Mouse (Mus musculus): Measurements from ENCODE around the gene Mcts2. TPM values are rescaled to one million over a fixed set of nuclear protein-coding genes. Genes with fewer than 3 reads are reported as not detected.

Gene Mcts2
- polyA plus RNA-seq, 1 experiment: 27.0 TPM

- TF ChIP-seq POLR2AphosphoS2 (IDR thresholded peaks at IDR 0.05; ENCODE audit: insufficient read length, low read depth) (no peak), MYOD1 (IDR thresholded peaks at IDR 0.05; ENCODE audit: control insufficient read depth in 1 of 3, insufficient read length in 2 of 3, low read depth in 2 of 3) (no peak), TCF3 (IDR thresholded peaks at IDR 0.05; ENCODE audit: insufficient read length, low read depth) (no peak), REST (IDR thresholded peaks at IDR 0.05; ENCODE audit: insufficient read depth, insufficient read length) (no peak), CEBPB (IDR thresholded peaks at IDR 0.05; ENCODE audit: insufficient read depth, poor library complexity, severe bottlenecking) (no peak), TCF12 (IDR thresholded peaks at IDR 0.05; ENCODE audit: insufficient read depth, poor library complexity, severe bottlenecking) (no peak), E2F4 (IDR thresholded peaks at IDR 0.05; ENCODE audit: insufficient read depth) (no peak), POLR2A (IDR thresholded peaks at IDR 0.05; ENCODE audit: insufficient read length, low read depth) (no peak), MYOG (IDR thresholded peaks at IDR 0.05; ENCODE audit: control insufficient read depth in 1 of 3, insufficient read depth in 1 of 3, insufficient read length in 2 of 3, low read depth in 2 of 3) (no peak), SRF (IDR thresholded peaks at IDR 0.05; ENCODE audit: control insufficient read depth, insufficient read length, low read depth) (no peak), USF1 (IDR thresholded peaks at IDR 0.05; ENCODE audit: low read depth) (no peak), MAX (IDR thresholded peaks at IDR 0.05; ENCODE audit: low read depth) (no peak)
- H3K4me3 ChIP-seq: peak overlapping the region; percentile 10
- H3K36me3 ChIP-seq (ENCODE audit: control insufficient read depth, insufficient read depth): peaks cover 4% of the 10 kb centered on the region
- H3K27me3 ChIP-seq (ENCODE audit: control insufficient read depth, insufficient read depth, insufficient read length): no peaks in the 10 kb centered on the region
- H3K79me2 ChIP-seq (ENCODE audit: control insufficient read depth, insufficient read depth): no peaks in the 10 kb centered on the region
- H3ac ChIP-seq (ENCODE audit: control insufficient read depth, insufficient read length): no peak overlapping the region
- H3K4me2 ChIP-seq (ENCODE audit: low read depth): peak overlapping the region; percentile 50
These were observed 20.4 kb downstream of the Mcts2 start for GRCm38 (mm10) chr2:152707186-152707585.

DNA sequence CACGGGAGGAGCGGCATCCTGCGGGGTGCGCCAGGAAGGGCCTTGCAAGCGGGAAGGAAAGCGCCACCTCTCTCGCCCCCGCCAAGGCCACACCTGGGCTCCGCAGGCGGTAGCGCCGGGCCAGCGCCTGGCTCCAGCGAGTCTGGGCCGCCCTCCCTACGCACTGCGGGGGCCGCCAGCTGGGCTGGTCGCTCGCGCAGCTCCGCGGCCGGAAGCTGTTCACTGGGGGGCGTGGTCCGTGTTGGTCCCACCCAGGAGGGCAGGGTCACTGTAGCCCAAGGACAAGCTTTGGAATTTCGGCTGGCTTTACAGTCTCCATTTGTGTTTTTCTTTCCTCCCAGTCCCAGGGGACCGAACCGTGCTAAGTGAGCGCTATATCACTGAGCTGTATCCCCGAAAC, 20.8 kb downstream of the Mcts2 start:
- peak overlapping the region; percentile 50 for H3K4me2 ChIP-seq (ENCODE audit: low read depth)
- TF ChIP-seq MAX (IDR thresholded peaks at IDR 0.05; ENCODE audit: low read depth): no peak
- peak in 2 of 3 experiments; percentile 22 to 61 for TF ChIP-seq MYOD1 (IDR thresholded peaks at IDR 0.05; ENCODE audit: control insufficient read depth in 1 of 3, insufficient read length in 2 of 3, low read depth in 2 of 3)
- peak in 2 of 3 experiments; percentile 43 to 69 for TF ChIP-seq MYOG (IDR thresholded peaks at IDR 0.05; ENCODE audit: control insufficient read depth in 1 of 3, insufficient read depth in 1 of 3, insufficient read length in 2 of 3, low read depth in 2 of 3)
- TF ChIP-seq POLR2AphosphoS2 (IDR thresholded peaks at IDR 0.05; ENCODE audit: insufficient read length, low read depth): peak; percentile 86
- no peak for TF ChIP-seq REST (IDR thresholded peaks at IDR 0.05; ENCODE audit: insufficient read depth, insufficient read length)
- peak; percentile 84 for TF ChIP-seq POLR2A (IDR thresholded peaks at IDR 0.05; ENCODE audit: insufficient read length, low read depth)
- no peak for TF ChIP-seq CEBPB (IDR thresholded peaks at IDR 0.05; ENCODE audit: insufficient read depth, poor library complexity, severe bottlenecking)
- H3ac ChIP-seq (ENCODE audit: control insufficient read depth, insufficient read length): no peak overlapping the region
- H3K4me3 ChIP-seq: peak overlapping the region; percentile 10
- H3K27me3 ChIP-seq (ENCODE audit: control insufficient read depth, insufficient read depth, insufficient read length): no peaks in the 10 kb centered on the region
- no peaks in the 10 kb centered on the region for H3K79me2 ChIP-seq (ENCODE audit: control insufficient read depth, insufficient read depth)
- peaks cover 3% of the 10 kb centered on the region for H3K36me3 ChIP-seq (ENCODE audit: control insufficient read depth, insufficient read depth)

- H3ac ChIP-seq (ENCODE audit: control insufficient read depth, insufficient read length): no peak overlapping the region
- no peaks in the 10 kb centered on the region for H3K27me3 ChIP-seq (ENCODE audit: control insufficient read depth, insufficient read depth, insufficient read length)
- TF ChIP-seq MYOG (IDR thresholded peaks at IDR 0.05; ENCODE audit: control insufficient read depth in 1 of 3, insufficient read depth in 1 of 3, insufficient read length in 2 of 3, low read depth in 2 of 3) (no peak), TCF3 (IDR thresholded peaks at IDR 0.05; ENCODE audit: insufficient read length, low read depth) (no peak), CEBPB (IDR thresholded peaks at IDR 0.05; ENCODE audit: insufficient read depth, poor library complexity, severe bottlenecking) (no peak), MYOD1 (IDR thresholded peaks at IDR 0.05; ENCODE audit: control insufficient read depth in 1 of 3, insufficient read length in 2 of 3, low read depth in 2 of 3) (no peak), SRF (IDR thresholded peaks at IDR 0.05; ENCODE audit: control insufficient read depth, insufficient read length, low read depth) (no peak), POLR2AphosphoS2 (IDR thresholded peaks at IDR 0.05; ENCODE audit: insufficient read length, low read depth) (no peak), POLR2A (IDR thresholded peaks at IDR 0.05; ENCODE audit: insufficient read length, low read depth) (no peak), TCF12 (IDR thresholded peaks at IDR 0.05; ENCODE audit: insufficient read depth, poor library complexity, severe bottlenecking) (no peak), MAX (IDR thresholded peaks at IDR 0.05; ENCODE audit: low read depth) (no peak), REST (IDR thresholded peaks at IDR 0.05; ENCODE audit: insufficient read depth, insufficient read length) (no peak), USF1 (IDR thresholded peaks at IDR 0.05; ENCODE audit: low read depth) (no peak), E2F4 (IDR thresholded peaks at IDR 0.05; ENCODE audit: insufficient read depth) (no peak)
- no peak overlapping the region for H3K4me2 ChIP-seq (ENCODE audit: low read depth)
- H3K4me3 ChIP-seq: no peak overlapping the region
- H3K36me3 ChIP-seq (ENCODE audit: control insufficient read depth, insufficient read depth): peaks cover 3% of the 10 kb centered on the region
- no peaks in the 10 kb centered on the region for H3K79me2 ChIP-seq (ENCODE audit: control insufficient read depth, insufficient read depth)
These were observed 22.2 kb downstream of the Mcts2 start for GRCm38 (mm10) chr2:152709066-152709465.

GRCm38 (mm10) chr2:152716241-152716772, 29.5 kb downstream of the Mcts2 start:
- Histone ChIP-seq H3K36me3 (ENCODE audit: control insufficient read depth, insufficient read depth) (no peaks in the 10 kb centered on the region), H3K4me3 (no peak overlapping the region)
- TF ChIP-seq TCF3 (IDR thresholded peaks at IDR 0.05; ENCODE audit: insufficient read length, low read depth): no peak
- no peak for TF ChIP-seq POLR2AphosphoS2 (IDR thresholded peaks at IDR 0.05; ENCODE audit: insufficient read length, low read depth)
- no peak for TF ChIP-seq E2F4 (IDR thresholded peaks at IDR 0.05; ENCODE audit: insufficient read depth)
- no peak for TF ChIP-seq MYOG (IDR thresholded peaks at IDR 0.05; ENCODE audit: control insufficient read depth in 1 of 3, insufficient read depth in 1 of 3, insufficient read length in 2 of 3, low read depth in 2 of 3)
- no peak for TF ChIP-seq CEBPB (IDR thresholded peaks at IDR 0.05; ENCODE audit: insufficient read depth, poor library complexity, severe bottlenecking)
- TF ChIP-seq SRF (IDR thresholded peaks at IDR 0.05; ENCODE audit: control insufficient read depth, insufficient read length, low read depth): no peak
- no peak for TF ChIP-seq MAX (IDR thresholded peaks at IDR 0.05; ENCODE audit: low read depth)
- no peak for TF ChIP-seq TCF12 (IDR thresholded peaks at IDR 0.05; ENCODE audit: insufficient read depth, poor library complexity, severe bottlenecking)
- TF ChIP-seq REST (IDR thresholded peaks at IDR 0.05; ENCODE audit: insufficient read depth, insufficient read length): no peak
- no peak for TF ChIP-seq MYOD1 (IDR thresholded peaks at IDR 0.05; ENCODE audit: control insufficient read depth in 1 of 3, insufficient read length in 2 of 3, low read depth in 2 of 3)
- no peak for TF ChIP-seq USF1 (IDR thresholded peaks at IDR 0.05; ENCODE audit: low read depth)
- TF ChIP-seq POLR2A (IDR thresholded peaks at IDR 0.05; ENCODE audit: insufficient read length, low read depth): no peak

More at GRCm38 (mm10) chr2:152716241-152716772, 29.5 kb downstream of the Mcts2 start:
- H3K4me2 ChIP-seq (ENCODE audit: low read depth): no peak overlapping the region
- no peaks in the 10 kb centered on the region for H3K27me3 ChIP-seq (ENCODE audit: control insufficient read depth, insufficient read depth, insufficient read length)
- H3ac ChIP-seq (ENCODE audit: control insufficient read depth, insufficient read length): no peak overlapping the region
- H3K79me2 ChIP-seq (ENCODE audit: control insufficient read depth, insufficient read depth): no peaks in the 10 kb centered on the region

All from myocyte (in vitro differentiated cells).